Mouse (Mus musculus): ENCODE measurements around the gene Ireb2. TPM values are rescaled to one million over a fixed set of nuclear protein-coding genes. Genes with fewer than 3 reads are reported as not detected.
A peak's percentile ranks its signal among the peaks of the same experiment; 100 is the strongest.
"Not testable (repeated sequence)": the region's sequence is repeated elsewhere in the genome, so short reads cannot be mapped to it uniquely, and the experiment has no call there.

Ireb2 gene
- polyA plus RNA-seq, 1 experiment from 2014 or later = 37.0 TPM

GRCm38 (mm10) chr9:54950162-54950561, 86.6 kb downstream of the Ireb2 start:
- H3K4me1 ChIP-seq = peaks cover 20% of the 10 kb centered on the region
- ATAC-seq (ENCODE audit: insufficient number of reproducible peaks, insufficient read depth, low FRiP score, low TSS enrichment, low read depth); H3K27me3 ChIP-seq; H3K9me3 ChIP-seq: not testable (repeated sequence)
- peak overlapping the region; percentile 95 for H3K27ac ChIP-seq
- peaks cover 28% of the 10 kb centered on the region for H3K36me3 ChIP-seq
- peak overlapping the region; percentile 68 for H3K4me2 ChIP-seq
- WGBS = 51% methylated on average over 8 of the region's 8 CpGs
- H3K4me3 ChIP-seq = peak overlapping the region; percentile 92
- peak overlapping the region; percentile 90 for H3K9ac ChIP-seq

GRCm38 (mm10) chr9:54950575-54951321, 87.2 kb downstream of the Ireb2 start, which contains the start of the genes Psma4 and AY074887:
TSS of gene Psma4 (plus strand) at chr9:54950790.
TSS of gene AY074887 (minus strand) at chr9:54950998.
- Histone ChIP-seq H3K4me1 (peaks cover 20% of the 10 kb centered on the region), H3K36me3 (peaks cover 34% of the 10 kb centered on the region), H3K27ac (peak within 1 kb of the TSS; percentile 95), H3K9me3 (no peaks in the 10 kb centered on the region), H3K4me2 (peak within 1 kb of the TSS; percentile 68), H3K27me3 (no peaks in the 10 kb centered on the region), H3K9ac (peak within 1 kb of the TSS; percentile 90), H3K4me3 (peak within 1 kb of the TSS; percentile 92)
- peak; percentile 100 for ATAC-seq (ENCODE audit: insufficient number of reproducible peaks, insufficient read depth, low FRiP score, low TSS enrichment, low read depth)
- under 1% methylated on average over 65 of the region's 65 CpGs for WGBS

GRCm38 (mm10) chr9:54961059-54961458, 97.5 kb downstream of the Ireb2 start:
- WGBS = 86% methylated on average over 4 of the region's 4 CpGs
- no peaks in the 10 kb centered on the region for H3K27me3 ChIP-seq
- peaks cover 5% of the 10 kb centered on the region; the same call in 1 of the 2 replicates for H3K9me3 ChIP-seq
- ATAC-seq (ENCODE audit: insufficient number of reproducible peaks, insufficient read depth, low FRiP score, low TSS enrichment, low read depth) = no peak
- H3K4me3 ChIP-seq = no peak overlapping the region
- peaks cover 41% of the 10 kb centered on the region for H3K36me3 ChIP-seq
- H3K9ac ChIP-seq = no peak overlapping the region
- no peak overlapping the region for H3K4me2 ChIP-seq
- H3K4me1 ChIP-seq = no peaks in the 10 kb centered on the region
- no peak overlapping the region for H3K27ac ChIP-seq

Other genes with a start within 250 kb of the Ireb2 start
- 1.4 and 1.6 TPM in 2 replicates for gene Acsbg1, start 201.9 kb upstream of the Ireb2 start, polyA plus RNA-seq (2015; fragmentation: Nextera tagmentation; extraction: Ambion mirVana)
- gene Dnaja4, start 164.9 kb upstream of the Ireb2 start, polyA plus RNA-seq (2015; fragmentation: Nextera tagmentation; extraction: Ambion mirVana) = 7.3 and 8.2 TPM in 2 replicates
- 156 and 167 TPM in 2 replicates for gene Wdr61, start 129.3 kb upstream of the Ireb2 start, polyA plus RNA-seq (2015; fragmentation: Nextera tagmentation; extraction: Ambion mirVana)
- gene Crabp1, start 99.0 kb upstream of the Ireb2 start, polyA plus RNA-seq (2015; fragmentation: Nextera tagmentation; extraction: Ambion mirVana) = 743 and 842 TPM in 2 replicates
- 6.6 and 6.8 TPM in 2 replicates for gene Hykk, start 53.5 kb downstream of the Ireb2 start, polyA plus RNA-seq (2015; fragmentation: Nextera tagmentation; extraction: Ambion mirVana)
- 309 and 320 TPM in 2 replicates for gene Psma4, start 87.0 kb downstream of the Ireb2 start, polyA plus RNA-seq (2015; fragmentation: Nextera tagmentation; extraction: Ambion mirVana)
- gene AY074887, start 87.2 kb downstream of the Ireb2 start, polyA plus RNA-seq (2015; fragmentation: Nextera tagmentation; extraction: Ambion mirVana) = 0.85 and 1.2 TPM in 2 replicates
- gene Chrna5, start 117.1 kb downstream of the Ireb2 start, polyA plus RNA-seq (2015; fragmentation: Nextera tagmentation; extraction: Ambion mirVana) = 0.48 and 1.1 TPM in 2 replicates
- gene Chrna3, start 162.8 kb downstream of the Ireb2 start, polyA plus RNA-seq (2015; fragmentation: Nextera tagmentation; extraction: Ambion mirVana) = 0.15 and 0.45 TPM in 2 replicates
- gene Chrnb4, start 185.0 kb downstream of the Ireb2 start, polyA plus RNA-seq (2015; fragmentation: Nextera tagmentation; extraction: Ambion mirVana) = 0.26 and 0.28 TPM in 2 replicates

All from embryonic facial prominence, embryonic 13.5 days (tissue).